Mouse (Mus musculus): ENCODE measurements around the gene Stk11.
A peak's percentile ranks its signal among the peaks of the same experiment; 100 is the strongest.

The Stk11 gene

GRCm38 (mm10) chr10:80095547-80095946 is 20.1 kb upstream of the Stk11 start:
- DNase-seq (ENCODE audit: low spot score): no peak

GRCm38 (mm10) chr10:80097275-80097674 is 18.3 kb upstream of the Stk11 start:
- DNase-seq (ENCODE audit: low spot score): no peak

GRCm38 (mm10) chr10:80098630-80099029 is 17.0 kb upstream of the Stk11 start:
- no peak for DNase-seq (ENCODE audit: low spot score)

- DNase-seq (ENCODE audit: low spot score): no peak
Measured at GRCm38 (mm10) chr10:80100982-80101381, 14.6 kb upstream of the Stk11 start.

GRCm38 (mm10) chr10:80102216-80102915 is 13.2 kb upstream of the Stk11 start:
- peak; percentile 78 for DNase-seq (ENCODE audit: low spot score)

- no peak for DNase-seq (ENCODE audit: low spot score)
Measured at GRCm38 (mm10) chr10:80103032-80103431, 12.6 kb upstream of the Stk11 start.

- DNase-seq (ENCODE audit: low spot score): no peak
Measured at GRCm38 (mm10) chr10:80104181-80104580, 11.4 kb upstream of the Stk11 start.

GRCm38 (mm10) chr10:80105460-80105859 is 10.1 kb upstream of the Stk11 start, which contains the start of gene Sbno2:
Gene Sbno2 (minus strand): TSS chr10:80105571.
- DNase-seq (ENCODE audit: low spot score): no peak

- no peak for DNase-seq (ENCODE audit: low spot score)
Measured at GRCm38 (mm10) chr10:80105926-80106325, 9.7 kb upstream of the Stk11 start.

GRCm38 (mm10) chr10:80107678-80108077 is 7.9 kb upstream of the Stk11 start:
- no peak for DNase-seq (ENCODE audit: low spot score)

- peak; percentile 90 for DNase-seq (ENCODE audit: low spot score)
Measured at GRCm38 (mm10) chr10:80114341-80115284, 990 bp upstream of the Stk11 start.

- DNase-seq (ENCODE audit: low spot score): no peak
Measured at GRCm38 (mm10) chr10:80115944-80116335, 337 bp downstream of the Stk11 start.

GRCm38 (mm10) chr10:80116563-80116926 is 942 bp downstream of the Stk11 start:
- DNase-seq (ENCODE audit: low spot score): no peak

GRCm38 (mm10) chr10:80116927-80117691 is 1.5 kb downstream of the Stk11 start:
- DNase-seq (ENCODE audit: low spot score): no peak

GRCm38 (mm10) chr10:80117736-80118135 is 2.1 kb downstream of the Stk11 start:
- no peak for DNase-seq (ENCODE audit: low spot score)

GRCm38 (mm10) chr10:80118552-80118951 is 2.9 kb downstream of the Stk11 start:
- no peak for DNase-seq (ENCODE audit: low spot score)

- no peak for DNase-seq (ENCODE audit: low spot score)
Measured at GRCm38 (mm10) chr10:80120146-80120545, 4.5 kb downstream of the Stk11 start.

- DNase-seq (ENCODE audit: low spot score): no peak
Measured at GRCm38 (mm10) chr10:80121639-80122038, 6.0 kb downstream of the Stk11 start.

- DNase-seq (ENCODE audit: low spot score): no peak
Measured at GRCm38 (mm10) chr10:80123932-80124562, 8.4 kb downstream of the Stk11 start.

GRCm38 (mm10) chr10:80127920-80128319 is 12.3 kb downstream of the Stk11 start:
- DNase-seq (ENCODE audit: low spot score): no peak

GRCm38 (mm10) chr10:80129846-80130245 is 14.2 kb downstream of the Stk11 start:
- no peak for DNase-seq (ENCODE audit: low spot score)

Measured in ovary, postnatal 14 days (tissue).